Mouse (Mus musculus) heart, embryonic 10.5 days (tissue): ENCODE measurements around the gene Pecam1. TPM values are rescaled to one million over a fixed set of nuclear protein-coding genes. Genes with fewer than 3 reads are reported as not detected.
"Not testable (repeated sequence)": the region's sequence is repeated elsewhere in the genome, so short reads cannot be mapped to it uniquely, and the experiment has no call there.

Experiments
- DNase-seq: peaks from one replicate; pipeline ENCODE4 v3.0.0-alpha.2; 2017; ENCODE audit warnings: low spot score
- H3K27ac ChIP-seq: fragments of 300-500 bp; sonication (generic); 2 replicates; pipeline ENCODE4 v1.5.1; 2016; ENCODE audit warnings: mild to moderate bottlenecking
- H3K27me3 ChIP-seq: fragments of 300-500 bp; sonication (generic); 2 replicates; pipeline ENCODE4 v1.6.1; 2016; ENCODE audit warnings: mild to moderate bottlenecking; ENCODE audit not compliant: poor library complexity, insufficient read depth, severe bottlenecking
- H3K36me3 ChIP-seq: fragments of 300-500 bp; sonication (generic); 2 replicates; pipeline ENCODE4 v1.6.1; 2016; ENCODE audit warnings: mild to moderate bottlenecking, moderate library complexity
- H3K4me1 ChIP-seq: fragments of 300-500 bp; sonication (generic); 2 replicates; pipeline ENCODE4 v1.6.1; 2016; ENCODE audit warnings: mild to moderate bottlenecking
- H3K4me3 ChIP-seq: fragments of 300-500 bp; sonication (generic); 2 replicates; pipeline ENCODE4 v1.5.1; 2016; ENCODE audit warnings: mild to moderate bottlenecking, moderate library complexity
- H3K9me3 ChIP-seq: fragments of 300-500 bp; sonication (generic); 2 replicates; pipeline ENCODE4 v1.6.1; 2016; ENCODE audit warnings: mild to moderate bottlenecking, moderate library complexity
- WGBS: fragments of 180-500 bp; shearing (Covaris S2); methylation state at CpG from one replicate; pipeline ENCODE4 v1.1.7; 2016; 5-methylcytosine and 5-hydroxymethylcytosine counted together
- polyA plus RNA-seq: library from polyadenylated mRNA; unstranded; fragments of >200 nt; fragmentation: Nextera tagmentation; extraction: Ambion mirVana; gene quantifications from 2 replicates; pipeline ENCODE4 v1.2.1, GENCODE M21; 2016

The Pecam1 gene
- polyA plus RNA-seq, 1 experiment from 2014 or later, result 40.6 TPM

DNA sequence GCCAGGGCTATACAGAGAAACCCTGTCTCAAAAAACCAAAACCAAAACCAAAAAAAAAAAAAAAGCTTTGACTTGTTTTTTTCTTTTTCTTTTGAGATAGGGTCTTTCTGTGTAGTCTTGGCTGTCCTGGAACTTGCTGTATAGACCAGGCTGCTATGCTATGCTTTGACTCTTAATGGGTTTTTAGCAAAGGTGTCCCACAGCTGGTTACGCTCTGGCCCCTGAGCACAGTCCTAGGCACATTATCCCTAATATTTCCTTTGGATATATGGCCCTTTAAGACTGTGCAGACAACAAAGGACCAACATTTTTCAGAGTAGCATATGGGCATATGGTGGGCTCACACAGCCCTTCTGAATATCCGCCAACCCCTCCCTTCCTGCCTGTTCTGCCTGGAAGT is 11.3 kb downstream of the Pecam1 start:
- no peak overlapping the region for H3K27ac ChIP-seq
- H3K4me1 ChIP-seq, result peaks cover 12% of the 10 kb centered on the region
- no peak overlapping the region for H3K4me3 ChIP-seq
- DNase-seq, result no peak
- WGBS, result 93% methylated on average over 2 of the region's 2 CpGs
- H3K36me3 ChIP-seq, result no peaks in the 10 kb centered on the region
- H3K27me3 ChIP-seq, result no peaks in the 10 kb centered on the region
- no peaks in the 10 kb centered on the region for H3K9me3 ChIP-seq

DNA sequence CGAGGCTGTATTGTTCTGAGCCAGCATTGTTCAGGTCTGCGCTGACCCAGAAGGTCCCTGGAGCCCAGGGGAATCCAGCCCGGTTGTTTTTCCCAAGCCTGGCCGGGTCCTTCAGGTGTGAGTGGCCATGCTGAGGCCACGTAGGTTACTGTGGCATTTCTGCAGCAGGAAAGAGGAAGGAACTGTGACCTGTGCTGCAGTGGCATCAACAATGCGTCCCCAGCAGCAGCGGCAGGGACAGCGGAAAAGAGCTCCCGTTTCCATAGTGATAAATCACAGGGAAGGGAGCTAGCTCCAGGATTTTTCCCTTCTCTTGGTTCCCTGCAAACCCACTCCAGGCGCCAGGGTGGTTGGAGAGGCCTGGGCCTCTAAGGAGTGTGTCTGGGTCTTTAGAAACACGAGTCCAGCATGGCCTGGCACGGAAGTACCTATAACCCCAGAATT is 13.2 kb downstream of the Pecam1 start:
- peaks cover 12% of the 10 kb centered on the region for H3K4me1 ChIP-seq
- H3K36me3 ChIP-seq, result no peaks in the 10 kb centered on the region
- H3K27me3 ChIP-seq, result no peaks in the 10 kb centered on the region
- no peaks in the 10 kb centered on the region for H3K9me3 ChIP-seq
- no peak overlapping the region for H3K4me3 ChIP-seq
- DNase-seq, result no peak
- peak overlapping the region; percentile 72 for H3K27ac ChIP-seq
- 29% methylated on average over 12 of the region's 12 CpGs for WGBS

DNA sequence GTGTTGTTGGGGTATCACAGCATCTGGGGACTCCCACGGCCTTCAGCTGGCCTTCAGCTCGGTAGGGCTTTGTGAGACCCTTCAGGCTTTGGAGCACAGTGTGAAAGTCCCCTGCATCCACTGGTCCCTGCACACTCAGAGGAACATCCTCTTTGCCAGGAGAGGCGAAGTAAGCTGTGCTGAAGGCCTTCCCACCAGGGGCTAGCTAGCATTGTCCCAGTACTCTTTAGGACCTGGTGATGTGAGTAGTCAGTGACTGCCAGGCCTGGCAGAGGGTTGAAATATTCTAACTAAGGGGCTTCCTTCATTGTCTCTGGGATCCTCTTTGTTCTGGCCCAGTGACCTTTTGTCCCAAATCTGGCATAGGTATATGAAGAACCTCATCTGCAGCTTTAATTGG is 13.8 kb downstream of the Pecam1 start:
- H3K27me3 ChIP-seq, result no peaks in the 10 kb centered on the region
- H3K4me1 ChIP-seq, result peaks cover 12% of the 10 kb centered on the region
- DNase-seq, result no peak
- H3K36me3 ChIP-seq, result no peaks in the 10 kb centered on the region
- no peaks in the 10 kb centered on the region for H3K9me3 ChIP-seq
- H3K4me3 ChIP-seq, result no peak overlapping the region
- H3K27ac ChIP-seq, result peak overlapping the region; percentile 72
- WGBS, result 65% methylated on average over 3 of the region's 3 CpGs

DNA sequence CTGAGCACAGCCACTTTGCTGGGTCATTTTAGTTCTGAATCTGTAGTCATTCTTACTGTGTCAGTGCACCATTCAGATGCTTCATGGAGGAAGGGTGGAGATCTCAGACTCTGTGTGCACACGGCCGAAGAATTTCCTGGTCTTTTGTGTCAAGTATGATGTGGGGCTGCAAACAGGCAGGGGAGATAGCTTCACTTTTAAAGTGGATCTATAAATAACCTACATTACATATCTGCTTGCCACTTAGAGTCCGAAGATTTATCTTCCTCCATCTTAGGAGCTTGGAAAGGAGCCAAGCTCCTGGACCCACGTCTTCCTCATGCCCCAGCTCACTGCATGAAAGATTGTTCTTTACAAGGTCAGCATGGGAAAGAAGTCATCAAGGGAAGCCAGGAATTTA is 19.7 kb downstream of the Pecam1 start:
- H3K9me3 ChIP-seq, result no peaks in the 10 kb centered on the region
- 27% methylated on average over 4 of the region's 4 CpGs for WGBS
- no peak for DNase-seq
- peaks cover 29% of the 10 kb centered on the region for H3K4me1 ChIP-seq
- no peak overlapping the region for H3K4me3 ChIP-seq
- H3K36me3 ChIP-seq, result 0 out of 2 replicates have a peak, but pooled peaks cover 2% of the 10 kb centered on the region
- H3K27me3 ChIP-seq, result no peaks in the 10 kb centered on the region
- peak overlapping the region; percentile 85 for H3K27ac ChIP-seq

DNA sequence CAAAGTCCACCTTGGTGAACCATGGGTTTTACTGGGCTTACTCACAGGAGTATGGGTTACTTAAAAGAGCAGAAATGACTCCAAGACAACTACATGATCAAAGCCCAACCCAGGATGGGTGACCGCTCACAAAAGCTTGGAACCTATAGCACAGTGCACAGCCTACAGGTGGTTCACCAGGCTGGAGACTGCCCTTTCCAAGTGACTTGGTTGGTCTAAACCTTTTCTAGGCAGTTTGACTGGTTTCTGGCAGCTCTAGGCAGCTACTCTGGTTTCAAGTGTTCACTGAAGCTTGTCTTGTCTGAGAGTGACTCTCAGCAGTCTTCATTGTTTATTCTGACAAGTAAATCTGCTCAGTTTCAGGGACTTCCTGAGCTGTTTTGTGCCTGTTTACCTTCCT is 20.8 kb downstream of the Pecam1 start:
- no peak for DNase-seq
- peaks cover 29% of the 10 kb centered on the region for H3K4me1 ChIP-seq
- no peak overlapping the region for H3K4me3 ChIP-seq
- H3K9me3 ChIP-seq, result no peaks in the 10 kb centered on the region
- WGBS, result 88% methylated on average over 1 of the region's 1 CpGs
- no peaks in the 10 kb centered on the region for H3K27me3 ChIP-seq
- peak overlapping the region; percentile 85; the same call in 1 of the 2 replicates for H3K27ac ChIP-seq
- 0 out of 2 replicates have a peak, but pooled peaks cover 2% of the 10 kb centered on the region for H3K36me3 ChIP-seq

DNA sequence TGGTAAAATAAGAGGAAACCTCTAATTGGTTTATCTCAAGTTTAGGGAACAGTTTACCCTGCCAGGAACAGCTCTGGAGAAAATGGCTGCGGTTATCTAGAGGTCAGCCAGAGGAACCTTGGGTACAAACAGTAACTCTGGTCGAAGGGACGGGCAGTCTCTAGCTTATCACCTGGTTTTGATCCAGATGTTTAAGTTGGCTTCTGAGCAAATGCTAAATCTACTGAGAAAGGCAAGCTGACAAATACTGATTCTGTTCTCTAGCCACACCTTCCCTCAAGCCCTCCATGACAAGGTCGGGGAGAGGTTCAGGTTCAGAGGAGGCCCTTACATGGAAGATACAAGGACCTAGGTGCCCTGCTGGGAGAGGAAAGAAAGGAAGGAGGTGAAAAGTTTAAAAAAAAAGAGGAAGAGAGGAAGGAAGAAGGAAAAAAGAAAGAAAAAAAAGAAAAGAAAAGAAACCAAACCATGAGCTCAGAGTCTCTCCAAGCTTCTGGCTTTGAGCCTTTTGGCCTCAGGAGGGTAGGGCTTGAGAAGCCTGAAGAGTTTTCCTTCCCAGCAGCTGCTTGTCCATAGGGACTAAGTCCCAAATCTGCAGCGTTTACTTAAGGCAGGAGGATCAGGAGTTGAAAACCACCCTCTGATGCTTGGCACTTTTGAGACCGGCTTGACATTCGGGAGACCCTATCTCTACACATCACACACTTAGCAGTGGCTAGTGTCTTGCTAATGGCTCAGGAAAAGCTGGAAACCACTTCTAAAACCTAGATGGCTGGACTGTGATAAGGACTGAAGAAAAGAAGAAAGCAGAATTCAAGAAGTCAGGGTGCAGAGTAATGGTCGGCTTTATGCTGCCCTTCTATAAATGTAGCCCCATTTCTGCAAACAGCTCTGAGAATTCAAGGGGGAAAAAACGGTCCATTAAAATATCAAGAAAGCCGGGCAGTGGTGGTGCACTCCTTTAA is 21.7 kb downstream of the Pecam1 start:
- WGBS, result 60% methylated on average over 10 of the region's 10 CpGs

DNA sequence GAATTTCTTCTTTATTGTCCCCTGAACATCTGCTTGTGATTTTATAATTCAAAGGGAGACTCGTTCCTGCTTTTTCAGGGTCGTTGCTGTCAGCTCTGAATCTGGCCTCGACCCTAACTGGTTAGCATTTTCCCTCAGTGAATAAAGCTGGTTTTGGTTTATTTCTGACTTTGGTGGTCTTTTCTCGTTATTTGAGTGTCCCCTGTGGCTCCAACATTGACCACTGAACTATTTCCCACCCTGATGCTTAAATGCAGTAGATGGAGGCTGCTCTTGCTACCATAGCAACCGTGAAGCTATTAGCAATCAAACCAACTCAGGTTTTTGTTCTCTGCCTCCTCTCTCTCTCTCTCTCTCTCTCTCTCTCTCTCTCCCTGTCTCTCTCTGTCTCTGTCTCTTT is 22.5 kb downstream of the Pecam1 start:
- DNase-seq, result no peak
- 0 out of 2 replicates have a peak, but pooled peaks cover 2% of the 10 kb centered on the region for H3K36me3 ChIP-seq
- no peaks in the 10 kb centered on the region for H3K27me3 ChIP-seq
- H3K27ac ChIP-seq, result peak overlapping the region; percentile 32
- peaks cover 39% of the 10 kb centered on the region for H3K4me1 ChIP-seq
- no peak overlapping the region for H3K4me3 ChIP-seq
- WGBS, result 76% methylated on average over 5 of the region's 5 CpGs
- H3K9me3 ChIP-seq, result no peaks in the 10 kb centered on the region

More for the DNA sequence above, 21.7 kb downstream of the Pecam1 start:
- DNase-seq, result no peak
- H3K4me3 ChIP-seq, result no peak overlapping the region
- peaks cover 32% of the 10 kb centered on the region for H3K4me1 ChIP-seq
- H3K27ac ChIP-seq, result peak overlapping the region; percentile 53
- H3K27me3 ChIP-seq, result no peaks in the 10 kb centered on the region
- 0 out of 2 replicates have a peak, but pooled peaks cover 2% of the 10 kb centered on the region for H3K36me3 ChIP-seq
- H3K9me3 ChIP-seq, result no peaks in the 10 kb centered on the region

DNA sequence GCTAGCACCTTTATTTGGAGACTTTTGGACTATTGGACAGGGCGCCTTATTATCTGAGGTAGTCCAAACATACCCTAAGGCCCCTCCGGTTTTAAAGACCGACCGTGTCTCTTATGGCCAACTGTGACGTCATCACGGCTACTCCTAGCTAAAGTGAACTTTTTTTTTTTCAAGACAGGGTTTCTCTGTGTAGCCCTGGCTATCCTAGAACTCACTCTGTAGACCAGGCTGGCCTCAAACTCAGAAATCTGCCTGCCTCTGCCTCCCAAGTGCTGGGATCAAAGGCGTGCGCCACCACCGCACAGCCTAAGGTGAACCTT is 25.6 kb downstream of the Pecam1 start:
- not testable (repeated sequence) for H3K9me3 ChIP-seq, DNase-seq, H3K27ac ChIP-seq, H3K36me3 ChIP-seq, H3K4me3 ChIP-seq, H3K27me3 ChIP-seq
- WGBS, result 87% methylated on average over 9 of the region's 9 CpGs
- H3K4me1 ChIP-seq, result peaks cover 33% of the 10 kb centered on the region

DNA sequence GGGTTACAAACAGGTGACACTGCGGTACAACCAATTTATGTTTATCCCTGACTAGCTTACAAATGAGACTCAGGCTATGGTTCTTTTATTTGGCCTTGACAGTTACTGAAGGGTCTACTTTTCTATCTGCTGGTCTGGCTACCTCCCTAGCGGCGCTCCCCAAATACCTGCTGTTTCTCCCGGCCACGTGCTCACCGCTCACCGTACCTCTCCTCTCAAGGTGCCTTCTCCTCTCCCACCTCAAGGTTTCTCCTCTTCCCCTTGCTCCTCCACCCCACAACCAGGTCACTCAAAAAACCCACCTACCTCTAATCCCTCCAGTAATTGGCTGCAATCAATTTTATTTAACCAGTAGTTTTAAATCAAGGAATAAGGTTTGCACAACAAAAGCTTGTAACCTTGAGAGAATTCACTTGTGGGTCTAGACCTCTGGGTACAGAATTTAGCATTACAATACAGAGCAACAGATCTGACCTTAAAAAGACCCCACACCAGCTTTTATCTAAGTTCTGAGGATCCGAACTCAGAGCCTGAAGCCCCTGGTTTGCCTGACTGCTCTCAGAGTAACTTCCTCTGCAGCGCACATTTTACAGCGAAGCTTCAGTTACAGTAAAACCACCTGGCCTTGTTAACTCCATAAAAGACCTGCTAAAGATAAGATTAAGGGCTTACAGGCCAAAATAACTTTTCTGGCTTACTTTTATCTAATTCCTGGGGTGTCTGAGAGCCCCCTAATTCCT is 26.1 kb downstream of the Pecam1 start:
- H3K36me3 ChIP-seq, result no peaks in the 10 kb centered on the region
- no peak for DNase-seq
- 84% methylated on average over 10 of the region's 10 CpGs for WGBS
- H3K27me3 ChIP-seq, result no peaks in the 10 kb centered on the region
- H3K4me1 ChIP-seq, result peaks cover 30% of the 10 kb centered on the region
- H3K4me3 ChIP-seq, result no peak overlapping the region
- H3K27ac ChIP-seq, result no peak overlapping the region
- no peaks in the 10 kb centered on the region for H3K9me3 ChIP-seq

DNA sequence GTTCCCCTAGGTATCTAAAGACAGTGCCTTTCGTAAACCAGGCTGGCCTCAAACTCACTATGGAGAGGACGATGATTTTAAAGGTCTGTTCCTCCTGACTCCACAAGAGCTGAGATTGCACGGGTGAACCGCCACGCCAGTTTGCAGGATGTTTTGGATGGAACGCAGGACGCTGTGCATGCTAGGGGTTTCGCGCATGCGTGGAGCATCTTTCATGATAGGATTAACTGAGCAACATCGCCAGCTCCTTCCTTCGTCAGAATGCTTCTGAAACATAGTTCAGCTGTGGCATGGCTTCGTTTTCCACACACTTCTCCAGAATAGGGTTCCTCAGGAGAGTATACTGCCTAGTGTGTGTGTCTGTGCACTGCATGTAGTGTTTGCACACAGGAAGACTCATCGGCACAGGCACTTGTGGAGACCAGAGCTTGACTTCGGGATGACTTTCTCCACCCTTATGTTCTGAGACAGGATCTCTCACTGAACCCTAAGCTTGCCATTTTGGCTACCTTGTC is 26.8 kb downstream of the Pecam1 start:
- Histone ChIP-seq H3K27me3 (no peaks in the 10 kb centered on the region), H3K4me1 (peaks cover 26% of the 10 kb centered on the region), H3K36me3 (no peaks in the 10 kb centered on the region), H3K4me3 (no peak overlapping the region), H3K9me3 (no peaks in the 10 kb centered on the region), H3K27ac (peak overlapping the region; percentile 83)
- whole genome bisulfite sequencing, result 70% methylated on average over 15 of the region's 15 CpGs
- no peak for DNase-seq

DNA sequence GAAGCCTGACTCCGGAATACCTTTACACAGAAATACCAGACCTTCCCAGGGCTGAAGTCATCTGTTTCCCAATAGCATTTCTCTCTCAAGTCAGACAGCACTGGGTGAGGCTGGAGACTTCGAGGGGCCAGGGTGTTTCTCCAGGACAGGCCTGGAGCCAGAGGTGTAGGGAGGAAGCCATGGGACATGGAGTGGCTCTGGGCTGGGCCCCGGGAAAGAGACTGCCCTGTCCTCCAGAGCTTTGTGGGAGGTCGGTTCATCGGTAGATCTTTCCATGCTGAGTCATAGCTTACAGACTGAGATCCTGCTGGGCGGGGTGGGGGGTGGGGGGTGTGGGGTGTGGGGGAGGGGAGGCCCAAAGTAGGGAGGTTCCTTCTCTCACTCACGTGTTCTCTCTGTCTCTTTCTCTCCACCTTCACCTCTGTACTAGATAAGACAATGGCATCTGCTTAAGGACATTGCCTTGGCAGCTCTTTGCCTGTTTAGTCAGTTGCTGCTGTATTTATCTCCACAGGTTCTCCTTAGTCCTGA is 27.5 kb downstream of the Pecam1 start:
- Histone ChIP-seq H3K4me1 (peaks cover 18% of the 10 kb centered on the region), H3K4me3 (peak overlapping the region; percentile 22; the same call in 1 of the 2 replicates), H3K27ac (peak overlapping the region; percentile 83), H3K27me3 (no peaks in the 10 kb centered on the region), H3K36me3 (no peaks in the 10 kb centered on the region), H3K9me3 (no peaks in the 10 kb centered on the region)
- DNase-seq, result peak; percentile 85
- WGBS, result 12% methylated on average over 7 of the region's 7 CpGs

DNA sequence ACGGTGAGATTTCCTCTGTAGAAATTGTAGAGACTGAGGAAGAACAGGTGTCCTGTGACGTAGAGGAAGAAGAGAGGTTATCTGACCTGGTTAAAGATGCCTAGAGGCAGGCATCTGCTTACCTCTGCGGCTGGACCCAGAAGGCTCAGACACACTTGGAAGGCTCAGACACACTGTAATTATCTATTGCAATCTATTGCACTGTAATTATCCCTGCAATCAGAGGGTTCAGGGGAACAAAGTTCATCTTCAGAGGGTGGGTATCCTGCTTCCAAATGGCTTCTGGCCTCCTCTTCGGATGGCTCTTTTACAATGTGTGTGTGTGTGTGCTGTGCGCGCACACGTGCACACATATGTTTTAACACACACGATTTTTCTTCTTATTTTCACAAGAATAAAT is 30.0 kb downstream of the Pecam1 start:
- Histone ChIP-seq H3K27ac (no peak overlapping the region), H3K9me3 (no peaks in the 10 kb centered on the region), H3K4me1 (peaks cover 18% of the 10 kb centered on the region), H3K36me3 (no peaks in the 10 kb centered on the region), H3K4me3 (no peak overlapping the region), H3K27me3 (no peaks in the 10 kb centered on the region)
- no peak for DNase-seq
- 89% methylated on average over 8 of the region's 8 CpGs for WGBS

DNA sequence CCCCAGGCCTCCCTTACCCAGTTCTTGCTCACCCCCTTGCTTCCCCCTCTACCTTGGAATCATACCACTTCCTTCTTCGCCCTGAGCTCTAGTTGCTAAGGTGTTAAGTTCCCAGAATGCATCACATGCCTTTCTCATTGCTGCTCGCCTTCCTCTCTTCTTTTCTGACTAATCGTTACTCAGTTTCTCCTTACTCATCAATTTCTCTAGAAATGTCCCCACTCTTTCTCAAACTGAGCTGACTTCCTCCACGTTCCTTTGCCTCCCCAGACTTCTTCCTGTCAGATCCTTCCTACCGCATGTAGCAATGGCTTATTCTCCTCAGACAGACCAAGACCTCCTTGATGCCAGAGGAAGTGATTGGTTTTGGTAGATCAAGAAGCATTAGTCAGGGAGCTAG is 33.9 kb downstream of the Pecam1 start:
- Histone ChIP-seq H3K4me1 (peaks cover 28% of the 10 kb centered on the region), H3K36me3 (no peaks in the 10 kb centered on the region), H3K27me3 (no peaks in the 10 kb centered on the region), H3K27ac (no peak overlapping the region), H3K4me3 (no peak overlapping the region), H3K9me3 (no peaks in the 10 kb centered on the region)
- WGBS, result 76% methylated on average over 5 of the region's 5 CpGs
- no peak for DNase-seq
